Mouse (Mus musculus): ENCODE measurements at regions not wholly inside any gene's neighbourhood (a gene's known extent, or its start where the extent isn't known, plus 50 kb on each side); places are given as distances from the start of the nearest gene placed in this dataset.
A peak's percentile ranks its signal among the peaks of the same experiment; 100 is the strongest.

- DNase-seq (ENCODE audit: low read depth, low spot score): no peak
These were observed 51.3 kb upstream of the Mki67 start for GRCm38 (mm10) chr7:135767493-135767892.

GRCm38 (mm10) chr7:135768064-135768463 lies 51.9 kb upstream of the Mki67 start:
- no peak for DNase-seq (ENCODE audit: low read depth, low spot score)

GRCm38 (mm10) chr7:135768592-135768991 lies 52.4 kb upstream of the Mki67 start:
- peak; percentile 57 for DNase-seq (ENCODE audit: low read depth, low spot score)

- DNase-seq (ENCODE audit: low read depth, low spot score): no peak
These were observed 53.0 kb upstream of the Mki67 start for GRCm38 (mm10) chr7:135769082-135769673.

- DNase-seq (ENCODE audit: low read depth, low spot score): no peak
These were observed 53.9 kb upstream of the Mki67 start for GRCm38 (mm10) chr7:135770051-135770450.

GRCm38 (mm10) chr7:135775832-135776433 lies 59.8 kb upstream of the Mki67 start:
- no peak for DNase-seq (ENCODE audit: low read depth, low spot score)

- no peak for DNase-seq (ENCODE audit: low read depth, low spot score)
These were observed 74.0 kb upstream of the Mki67 start for GRCm38 (mm10) chr7:135790167-135790566.

- peak; percentile 30 for DNase-seq (ENCODE audit: low read depth, low spot score)
These were observed 74.8 kb upstream of the Mki67 start for GRCm38 (mm10) chr7:135790978-135791377.

- no peak for DNase-seq (ENCODE audit: low read depth, low spot score)
These were observed 76.0 kb upstream of the Mki67 start for GRCm38 (mm10) chr7:135791953-135792690.

- DNase-seq (ENCODE audit: low read depth, low spot score): peak; percentile 10
These were observed 76.8 kb upstream of the Mki67 start for GRCm38 (mm10) chr7:135792918-135793317.

GRCm38 (mm10) chr7:135794238-135794637 lies 78.1 kb upstream of the Mki67 start:
- DNase-seq (ENCODE audit: low read depth, low spot score): no peak

- no peak for DNase-seq (ENCODE audit: low read depth, low spot score)
These were observed 78.5 kb upstream of the Mki67 start for GRCm38 (mm10) chr7:135794679-135795078.

- DNase-seq (ENCODE audit: low read depth, low spot score): no peak
These were observed 82.3 kb upstream of the Mki67 start for GRCm38 (mm10) chr7:135798441-135798840.

- no peak for DNase-seq (ENCODE audit: low read depth, low spot score)
These were observed 86.5 kb upstream of the Mki67 start for GRCm38 (mm10) chr7:135802598-135803121.

- DNase-seq (ENCODE audit: low read depth, low spot score): no peak
These were observed 88.6 kb upstream of the Mki67 start for GRCm38 (mm10) chr7:135804730-135805129.

- no peak for DNase-seq (ENCODE audit: low read depth, low spot score)
These were observed 90.0 kb upstream of the Mki67 start for GRCm38 (mm10) chr7:135806139-135806538.

- no peak for DNase-seq (ENCODE audit: low read depth, low spot score)
These were observed 90.5 kb upstream of the Mki67 start for GRCm38 (mm10) chr7:135806673-135807072.

GRCm38 (mm10) chr7:135809167-135809566 lies 93.0 kb upstream of the Mki67 start:
- no peak for DNase-seq (ENCODE audit: low read depth, low spot score)

GRCm38 (mm10) chr7:135809751-135810379 lies 93.7 kb upstream of the Mki67 start:
- DNase-seq (ENCODE audit: low read depth, low spot score): no peak

- DNase-seq (ENCODE audit: low read depth, low spot score): no peak
These were observed 94.8 kb upstream of the Mki67 start for GRCm38 (mm10) chr7:135810971-135811370.

- DNase-seq (ENCODE audit: low read depth, low spot score): no peak
These were observed 97.5 kb upstream of the Mki67 start for GRCm38 (mm10) chr7:135813616-135814015.

GRCm38 (mm10) chr7:135816191-135816590 lies 100.0 kb upstream of the Mki67 start:
- DNase-seq (ENCODE audit: low read depth, low spot score): no peak
